Mouse (Mus musculus) liver, embryonic 14.5 days (tissue): ENCODE measurements around the gene Plau.

ENCODE experiments used
- CTCF ChIP-seq: IDR thresholded peaks from 2 replicates; pipeline ENCODE4 v1.5.1; 2016; ENCODE audit warnings: antibody characterized with exemption, low read depth, control low read depth
- EP300 ChIP-seq: IDR thresholded peaks from 2 replicates; pipeline ENCODE4 v1.6.1; 2016; ENCODE audit warnings: antibody characterized with exemption, low read depth

DNA sequence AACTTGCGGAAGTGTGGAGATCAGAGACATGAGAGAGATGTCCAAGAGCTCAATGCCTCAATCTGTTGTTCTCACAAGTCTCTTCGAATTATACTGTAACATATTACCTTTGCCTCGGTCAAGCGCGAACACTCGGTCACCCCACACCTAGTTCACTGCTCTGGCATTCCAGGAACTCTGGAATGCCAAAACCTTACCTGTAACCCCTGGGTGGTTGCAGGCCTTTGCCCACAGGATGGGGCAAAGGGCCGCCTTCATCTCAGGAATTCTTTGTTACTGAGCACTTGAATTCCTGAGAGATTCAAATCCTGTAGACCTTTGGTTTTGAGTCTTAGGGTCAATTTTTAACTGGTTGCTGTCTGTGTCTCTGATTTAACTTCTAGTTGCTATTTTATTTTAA, 29.9 kb downstream of the Plau start:
- TF ChIP-seq CTCF: no peak
- no peak for TF ChIP-seq EP300
